Mouse (Mus musculus): Measurements from ENCODE around the gene Matn1. TPM values are rescaled to one million over a fixed set of nuclear protein-coding genes. Genes with fewer than 3 reads are reported as not detected.

Matn1 gene
- total and polyA plus RNA-seq, 2 experiments from 2014 or later, result 0.26 to 1.2 TPM

GRCm38 (mm10) chr4:130921986-130922385, 22.2 kb upstream of the Matn1 start:
- Histone ChIP-seq H3K4me2 (ENCODE audit: low read depth, low read length) (no peak overlapping the region), H3K4me3 (ENCODE audit: low read length) (no peak overlapping the region), H3K9ac (replicated peaks; ENCODE audit: low read length) (no peak overlapping the region), H3K27ac (no peak overlapping the region), H3K36me3 (ENCODE audit: insufficient read depth, low read length) (no peaks in the 10 kb centered on the region), H3K4me1 (ENCODE audit: insufficient read depth, low read length) (peaks cover 2% of the 10 kb centered on the region), H3K27me3 (ENCODE audit: insufficient read depth, low read length) (no peaks in the 10 kb centered on the region), H3K9me3 (ENCODE audit: low read length) (no peaks in the 10 kb centered on the region)
- no peak for DNase-seq (ENCODE audit: low spot score)
- no peak for TF ChIP-seq CTCF (IDR thresholded peaks at IDR 0.05; ENCODE audit: low read depth)
- WGBS, result 63% methylated on average over 10 of the region's 10 CpGs
- ATAC-seq, result no peak

- no peak overlapping the region for H3K27ac ChIP-seq
- H3K36me3 ChIP-seq (ENCODE audit: insufficient read depth, low read length), result no peaks in the 10 kb centered on the region
- DNase-seq (ENCODE audit: low spot score) (no peak), ATAC-seq (no peak)
- no peaks in the 10 kb centered on the region for H3K9me3 ChIP-seq (ENCODE audit: low read length)
- H3K9ac ChIP-seq (replicated peaks; ENCODE audit: low read length), result no peak overlapping the region
- WGBS, result 50% methylated on average over 6 of the region's 6 CpGs
- no peaks in the 10 kb centered on the region for H3K27me3 ChIP-seq (ENCODE audit: insufficient read depth, low read length)
- no peak overlapping the region for H3K4me2 ChIP-seq (ENCODE audit: low read depth, low read length)
- H3K4me3 ChIP-seq (ENCODE audit: low read length), result no peak overlapping the region
- no peak for TF ChIP-seq CTCF (IDR thresholded peaks at IDR 0.05; ENCODE audit: low read depth)
- no peaks in the 10 kb centered on the region for H3K4me1 ChIP-seq (ENCODE audit: insufficient read depth, low read length)
Observed at GRCm38 (mm10) chr4:130926274-130926673, 17.9 kb upstream of the Matn1 start.

GRCm38 (mm10) chr4:130927821-130928220, 16.4 kb upstream of the Matn1 start:
- no peak for DNase-seq (ENCODE audit: low spot score)
- ATAC-seq, result no peak
- no peak overlapping the region for H3K4me2 ChIP-seq (ENCODE audit: low read depth, low read length)
- no peaks in the 10 kb centered on the region for H3K27me3 ChIP-seq (ENCODE audit: insufficient read depth, low read length)
- no peak overlapping the region for H3K9ac ChIP-seq (replicated peaks; ENCODE audit: low read length)
- no peak overlapping the region for H3K4me3 ChIP-seq (ENCODE audit: low read length)
- H3K27ac ChIP-seq, result no peak overlapping the region
- no peaks in the 10 kb centered on the region for H3K9me3 ChIP-seq (ENCODE audit: low read length)
- 63% methylated on average over 12 of the region's 12 CpGs for WGBS
- no peaks in the 10 kb centered on the region for H3K4me1 ChIP-seq (ENCODE audit: insufficient read depth, low read length)
- H3K36me3 ChIP-seq (ENCODE audit: insufficient read depth, low read length), result no peaks in the 10 kb centered on the region
- no peak for TF ChIP-seq CTCF (IDR thresholded peaks at IDR 0.05; ENCODE audit: low read depth)

- no peak for ATAC-seq
Observed at GRCm38 (mm10) chr4:130942644-130943043, 1.5 kb upstream of the Matn1 start.

GRCm38 (mm10) chr4:130944779-130945178, 594 bp downstream of the Matn1 start:
- H3K27ac ChIP-seq, result no peak overlapping the region
- H3K9me3 ChIP-seq (ENCODE audit: low read length), result no peaks in the 10 kb centered on the region
- H3K4me2 ChIP-seq (ENCODE audit: low read depth, low read length), result no peak overlapping the region
- H3K36me3 ChIP-seq (ENCODE audit: insufficient read depth, low read length), result no peaks in the 10 kb centered on the region
- H3K4me3 ChIP-seq (ENCODE audit: low read length), result no peak overlapping the region
- H3K9ac ChIP-seq (replicated peaks; ENCODE audit: low read length), result no peak overlapping the region
- 75% methylated on average over 7 of the region's 7 CpGs for WGBS
- ATAC-seq, result no peak
- no peak for DNase-seq (ENCODE audit: low spot score)
- H3K4me1 ChIP-seq (ENCODE audit: insufficient read depth, low read length), result no peaks in the 10 kb centered on the region
- no peaks in the 10 kb centered on the region for H3K27me3 ChIP-seq (ENCODE audit: insufficient read depth, low read length)
- TF ChIP-seq CTCF (IDR thresholded peaks at IDR 0.05; ENCODE audit: low read depth), result no peak

More at GRCm38 (mm10) chr4:130942644-130943043, 1.5 kb upstream of the Matn1 start:
- no peak for DNase-seq (ENCODE audit: low spot score)
- H3K9ac ChIP-seq (replicated peaks; ENCODE audit: low read length), result no peak overlapping the region
- no peaks in the 10 kb centered on the region for H3K27me3 ChIP-seq (ENCODE audit: insufficient read depth, low read length)
- H3K4me3 ChIP-seq (ENCODE audit: low read length), result no peak overlapping the region
- no peaks in the 10 kb centered on the region for H3K36me3 ChIP-seq (ENCODE audit: insufficient read depth, low read length)
- H3K4me2 ChIP-seq (ENCODE audit: low read depth, low read length), result no peak overlapping the region
- H3K4me1 ChIP-seq (ENCODE audit: insufficient read depth, low read length), result no peaks in the 10 kb centered on the region
- H3K27ac ChIP-seq, result no peak overlapping the region
- 57% methylated on average over 14 of the region's 14 CpGs for WGBS
- TF ChIP-seq CTCF (IDR thresholded peaks at IDR 0.05; ENCODE audit: low read depth), result no peak
- no peaks in the 10 kb centered on the region for H3K9me3 ChIP-seq (ENCODE audit: low read length)

GRCm38 (mm10) chr4:130947094-130947647, 3.0 kb downstream of the Matn1 start:
- TF ChIP-seq CTCF (IDR thresholded peaks at IDR 0.05; ENCODE audit: low read depth), result peak; percentile 89

GRCm38 (mm10) chr4:130949821-130950384, 5.7 kb downstream of the Matn1 start:
- H3K4me2 ChIP-seq (ENCODE audit: low read depth, low read length), result no peak overlapping the region
- H3K4me3 ChIP-seq (ENCODE audit: low read length), result no peak overlapping the region
- WGBS, result 86% methylated on average over 35 of the region's 35 CpGs
- H3K27ac ChIP-seq, result no peak overlapping the region
- no peak for TF ChIP-seq CTCF (IDR thresholded peaks at IDR 0.05; ENCODE audit: low read depth)
- H3K9ac ChIP-seq (replicated peaks; ENCODE audit: low read length), result no peak overlapping the region
- no peaks in the 10 kb centered on the region for H3K27me3 ChIP-seq (ENCODE audit: insufficient read depth, low read length)
- no peak for DNase-seq (ENCODE audit: low spot score)
- ATAC-seq, result no peak
- H3K9me3 ChIP-seq (ENCODE audit: low read length), result no peaks in the 10 kb centered on the region
- no peaks in the 10 kb centered on the region for H3K36me3 ChIP-seq (ENCODE audit: insufficient read depth, low read length)
- H3K4me1 ChIP-seq (ENCODE audit: insufficient read depth, low read length), result no peaks in the 10 kb centered on the region

More at GRCm38 (mm10) chr4:130947094-130947647, 3.0 kb downstream of the Matn1 start:
- Histone ChIP-seq H3K4me2 (ENCODE audit: low read depth, low read length) (no peak overlapping the region), H3K27me3 (ENCODE audit: insufficient read depth, low read length) (no peaks in the 10 kb centered on the region), H3K27ac (no peak overlapping the region), H3K4me3 (ENCODE audit: low read length) (no peak overlapping the region), H3K4me1 (ENCODE audit: insufficient read depth, low read length) (no peaks in the 10 kb centered on the region), H3K9me3 (ENCODE audit: low read length) (no peaks in the 10 kb centered on the region), H3K36me3 (ENCODE audit: insufficient read depth, low read length) (no peaks in the 10 kb centered on the region), H3K9ac (replicated peaks; ENCODE audit: low read length) (no peak overlapping the region)
- DNase-seq (ENCODE audit: low spot score), result peak; percentile 83
- peak; percentile 43; the same call in 1 of the 2 replicates for ATAC-seq
- WGBS, result 21% methylated on average over 13 of the region's 13 CpGs

Measured in hindbrain, postnatal 0 days (tissue).